Mouse (Mus musculus) heart, embryonic 13.5 days (tissue): Measurements from ENCODE around the gene Pgm2. TPM values are rescaled to one million over a fixed set of nuclear protein-coding genes. Genes with fewer than 3 reads are reported as not detected.
A peak's percentile ranks its signal among the peaks of the same experiment; 100 is the strongest.

Experiments used
- ATAC-seq: fragments of 200-750 bp; cut with Nextera tagmentation; 2 replicates; pipeline ENCODE4 v1.8.0; 2017; ENCODE audit warnings: moderate TSS enrichment; ENCODE audit not compliant: insufficient number of reproducible peaks, low FRiP score, low TSS enrichment; ENCODE audit errors: extremely low read depth
- H3K27ac ChIP-seq: fragments of 300-500 bp; sonication (generic); replicated peaks from 2 replicates; pipeline ENCODE4 v1.5.1; 2015; ENCODE audit warnings: moderate library complexity, mild to moderate bottlenecking, inconsistent platforms
- H3K27me3 ChIP-seq: fragments of 300-500 bp; sonication (generic); replicated peaks from 2 replicates; pipeline ENCODE4 v1.6.1; 2015; ENCODE audit warnings: mild to moderate bottlenecking, inconsistent platforms
- H3K36me3 ChIP-seq: fragments of 300-500 bp; sonication (generic); 2 replicates; pipeline ENCODE4 v1.6.1; 2015; ENCODE audit warnings: mild to moderate bottlenecking, inconsistent platforms
- H3K4me1 ChIP-seq: fragments of 300-500 bp; sonication (generic); 2 replicates; pipeline ENCODE4 v1.6.1; 2015; ENCODE audit warnings: inconsistent platforms
- H3K4me2 ChIP-seq: fragments of 300-500 bp; sonication (generic); 2 replicates; pipeline ENCODE4 v1.6.1; 2015; ENCODE audit warnings: inconsistent platforms, mild to moderate bottlenecking, moderate library complexity
- H3K4me3 ChIP-seq: fragments of 300-500 bp; sonication (generic); 2 replicates; pipeline ENCODE4 v1.5.1; 2015; ENCODE audit warnings: moderate library complexity, mild to moderate bottlenecking, inconsistent platforms
- H3K9ac ChIP-seq: fragments of 300-500 bp; sonication (generic); 2 replicates; pipeline ENCODE4 v1.6.1; 2015; ENCODE audit warnings: inconsistent platforms, mild to moderate bottlenecking, moderate library complexity
- H3K9me3 ChIP-seq: fragments of 300-500 bp; sonication (generic); 2 replicates; pipeline ENCODE4 v1.6.1; 2016; ENCODE audit warnings: inconsistent platforms
- WGBS: fragments of 180-500 bp; shearing (Covaris S2); methylation state at CpG from one replicate; pipeline ENCODE4 v1.1.7; 2015; ENCODE audit warnings: mixed read lengths; 5-methylcytosine and 5-hydroxymethylcytosine counted together
- polyA plus RNA-seq: library from polyadenylated mRNA; unstranded; fragments of >200 nt; fragmentation: Nextera tagmentation; extraction: Ambion mirVana; gene quantifications from 2 replicates; pipeline ENCODE4 v1.2.1, GENCODE M21; 2015

Gene Pgm2
- polyA plus RNA-seq, 1 experiment from 2014 or later: 18.1 TPM

DNA sequence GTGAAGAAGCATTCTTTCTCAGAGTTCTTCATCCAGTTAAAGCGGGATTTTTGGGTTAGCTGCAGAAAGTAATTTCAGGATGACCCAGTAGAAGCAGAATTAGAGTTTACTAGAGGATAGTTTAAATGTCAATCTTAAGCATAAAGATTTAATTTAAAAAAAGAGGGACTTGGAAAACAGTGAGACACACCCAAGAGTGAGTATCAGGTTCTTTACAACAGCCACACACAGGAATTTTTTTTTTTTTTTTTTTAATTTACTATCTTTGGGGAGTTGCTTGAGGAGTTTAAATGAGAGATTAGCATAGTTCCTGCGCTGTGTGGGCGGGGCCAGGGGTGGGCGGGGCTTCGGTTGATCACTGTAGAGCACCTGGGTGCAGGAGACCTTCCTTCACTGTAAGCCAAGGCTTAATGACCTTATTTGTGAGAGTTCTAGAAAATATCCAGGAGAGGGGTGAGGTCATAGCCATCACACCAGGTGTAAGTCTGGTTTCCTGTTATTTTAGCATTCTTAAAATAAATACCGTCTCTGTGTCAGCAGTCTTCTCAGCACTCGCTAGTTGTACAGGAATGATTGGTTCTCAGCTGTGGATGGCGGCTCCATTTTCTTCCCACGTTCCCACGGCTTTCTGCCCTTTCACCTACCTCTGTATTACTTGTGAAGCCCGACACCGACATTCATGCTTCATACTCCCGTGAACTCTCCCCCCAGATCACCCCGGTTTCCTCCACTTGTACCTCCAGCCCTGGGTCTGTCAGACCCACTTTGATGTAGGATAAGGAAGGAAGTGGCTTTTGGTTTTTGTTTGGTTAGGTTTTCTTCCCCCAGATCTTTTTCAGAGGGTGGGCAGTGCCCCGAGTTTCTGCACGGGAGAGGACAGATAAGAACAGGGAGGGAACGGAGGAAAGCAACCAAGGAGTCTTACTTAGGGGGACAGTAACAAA lies 56.7 kb downstream of the Pgm2 start:
- no peak for ATAC-seq
- H3K9ac ChIP-seq: 0 out of 2 replicates have a peak overlapping the region, but pooled peaks have one; percentile 11
- WGBS: 13% methylated on average over 17 of the region's 17 CpGs
- peaks cover 11% of the 10 kb centered on the region for H3K27me3 ChIP-seq
- H3K4me3 ChIP-seq: peak overlapping the region; percentile 31
- H3K27ac ChIP-seq: no peak overlapping the region
- H3K9me3 ChIP-seq: no peaks in the 10 kb centered on the region
- peaks cover 19% of the 10 kb centered on the region for H3K4me1 ChIP-seq
- peak overlapping the region; percentile 63 for H3K4me2 ChIP-seq
- H3K36me3 ChIP-seq: no peaks in the 10 kb centered on the region

DNA sequence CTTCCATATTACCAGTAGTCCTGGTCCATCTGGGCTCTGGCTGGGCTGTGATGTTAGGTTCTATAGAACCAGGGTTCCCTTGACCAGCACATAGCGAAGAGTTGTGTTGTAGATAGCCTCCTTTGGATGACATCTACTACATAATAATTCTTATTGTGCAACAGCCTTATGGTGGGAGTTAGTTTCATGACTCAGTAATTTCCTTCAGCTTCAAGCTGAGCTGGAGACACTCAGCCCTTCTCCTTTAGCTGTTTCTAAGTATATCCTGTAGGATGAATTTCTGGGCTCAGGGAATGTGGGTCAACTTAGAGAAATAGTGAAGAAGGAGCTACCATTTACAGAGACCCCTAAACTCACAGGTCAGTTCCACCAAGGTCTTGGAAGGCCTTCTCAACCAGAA lies 60.6 kb downstream of the Pgm2 start:
- Histone ChIP-seq H3K4me2 (no peak overlapping the region), H3K4me3 (no peak overlapping the region), H3K4me1 (peaks cover 43% of the 10 kb centered on the region), H3K36me3 (no peaks in the 10 kb centered on the region), H3K27me3 (peaks cover 11% of the 10 kb centered on the region), H3K9me3 (no peaks in the 10 kb centered on the region), H3K27ac (no peak overlapping the region), H3K9ac (no peak overlapping the region)
- 85% methylated on average over 1 of the region's 1 CpGs for WGBS
- ATAC-seq: no peak

DNA sequence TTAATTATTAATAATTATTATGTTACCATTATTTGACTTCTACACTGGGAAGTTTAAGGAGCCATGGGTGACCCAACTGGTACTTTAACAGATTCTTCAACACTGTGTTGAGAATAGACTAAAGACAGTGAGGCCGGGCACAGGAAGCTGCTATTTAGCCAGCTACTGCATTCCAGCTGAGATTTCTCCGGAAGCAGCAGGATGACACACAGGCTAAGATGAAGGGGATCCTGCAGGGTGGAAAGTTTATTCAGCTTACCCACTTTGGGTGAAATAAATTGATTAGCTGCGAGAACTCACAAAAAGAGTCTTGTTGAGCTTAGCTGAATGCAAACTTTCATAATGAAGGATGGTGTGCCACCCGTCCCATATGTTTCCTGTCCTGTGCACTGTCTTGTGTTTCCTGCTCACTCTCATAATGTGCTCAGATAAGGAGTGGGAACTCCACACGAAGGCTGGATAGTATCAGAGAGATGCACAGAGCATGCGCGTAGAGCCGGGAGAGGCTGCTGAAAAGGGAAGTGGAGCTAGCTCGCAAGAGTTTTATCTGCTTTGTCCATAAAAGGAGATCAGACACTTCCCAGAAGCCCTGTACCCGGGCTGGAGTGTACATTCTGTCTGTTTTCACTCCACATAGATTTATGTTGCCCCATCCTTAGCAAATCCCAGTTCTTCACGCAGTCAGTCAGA lies 63.3 kb downstream of the Pgm2 start, which contains the start of gene Tbc1d1:
TSS of gene Tbc1d1 (plus strand) at position 445 of the 690 bp plus-strand sequence.
- H3K9me3 ChIP-seq: no peaks in the 10 kb centered on the region
- WGBS: 13% methylated on average over 11 of the region's 11 CpGs
- peaks cover 3% of the 10 kb centered on the region for H3K27me3 ChIP-seq
- ATAC-seq: no peak
- peak within 1 kb of the TSS; percentile 61 for H3K9ac ChIP-seq
- peak within 1 kb of the TSS; percentile 85 for H3K27ac ChIP-seq
- no peaks in the 10 kb centered on the region for H3K36me3 ChIP-seq
- H3K4me3 ChIP-seq: peak within 1 kb of the TSS; percentile 35
- H3K4me1 ChIP-seq: peaks cover 46% of the 10 kb centered on the region
- peak within 1 kb of the TSS; percentile 67 for H3K4me2 ChIP-seq

DNA sequence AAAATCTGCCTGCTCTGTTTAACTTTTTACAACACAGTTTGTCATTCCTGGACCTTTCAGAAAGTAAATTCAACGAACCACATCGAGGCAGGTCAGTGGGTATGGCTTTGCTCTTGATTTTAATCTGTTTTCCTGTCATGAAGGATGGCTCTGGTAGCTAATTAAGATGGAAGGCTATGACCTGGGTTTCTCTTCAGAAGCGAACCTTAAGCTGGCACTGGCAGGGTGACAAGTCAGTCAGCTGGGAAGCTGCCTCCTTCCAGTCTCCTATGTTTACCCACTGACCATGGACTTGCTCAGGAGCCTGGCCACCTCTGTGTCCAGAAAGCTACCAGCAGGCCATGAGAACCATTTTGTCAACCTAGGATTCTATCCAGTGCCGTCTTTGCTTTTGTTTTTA lies 63.8 kb downstream of the Pgm2 start:
- Histone ChIP-seq H3K36me3 (no peaks in the 10 kb centered on the region), H3K27ac (peak overlapping the region; percentile 85), H3K4me1 (peaks cover 51% of the 10 kb centered on the region), H3K9me3 (no peaks in the 10 kb centered on the region), H3K4me2 (peak overlapping the region; percentile 67), H3K9ac (peak overlapping the region; percentile 61), H3K27me3 (peaks cover 3% of the 10 kb centered on the region), H3K4me3 (peak overlapping the region; percentile 35)
- WGBS: 24% methylated on average over 4 of the region's 4 CpGs
- ATAC-seq: no peak

DNA sequence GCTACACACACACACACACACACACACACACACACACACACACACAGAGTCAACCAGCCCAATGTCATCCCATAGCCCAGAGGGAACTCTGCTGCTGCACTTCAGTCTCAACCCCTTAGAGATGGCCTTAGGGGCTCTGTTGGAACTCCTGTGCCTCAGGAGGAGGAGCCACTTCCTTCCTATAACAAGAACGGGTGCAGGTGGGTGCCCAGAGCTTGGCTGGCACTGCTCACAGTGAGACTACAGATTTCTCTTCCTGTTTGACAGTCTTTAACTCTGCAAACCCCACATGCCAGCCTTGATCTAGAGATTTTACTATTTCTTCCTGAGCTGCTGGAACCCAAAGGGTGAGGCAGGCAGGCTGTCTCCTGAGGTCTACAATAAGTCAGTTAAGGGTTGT lies 65.2 kb downstream of the Pgm2 start:
- no peaks in the 10 kb centered on the region for H3K9me3 ChIP-seq
- ATAC-seq: no peak
- WGBS: 42% methylated on average over 1 of the region's 1 CpGs
- no peak overlapping the region for H3K4me2 ChIP-seq
- peaks cover 3% of the 10 kb centered on the region for H3K27me3 ChIP-seq
- no peak overlapping the region for H3K9ac ChIP-seq
- no peak overlapping the region for H3K27ac ChIP-seq
- peaks cover 53% of the 10 kb centered on the region for H3K4me1 ChIP-seq
- H3K36me3 ChIP-seq: no peaks in the 10 kb centered on the region
- H3K4me3 ChIP-seq: no peak overlapping the region

DNA sequence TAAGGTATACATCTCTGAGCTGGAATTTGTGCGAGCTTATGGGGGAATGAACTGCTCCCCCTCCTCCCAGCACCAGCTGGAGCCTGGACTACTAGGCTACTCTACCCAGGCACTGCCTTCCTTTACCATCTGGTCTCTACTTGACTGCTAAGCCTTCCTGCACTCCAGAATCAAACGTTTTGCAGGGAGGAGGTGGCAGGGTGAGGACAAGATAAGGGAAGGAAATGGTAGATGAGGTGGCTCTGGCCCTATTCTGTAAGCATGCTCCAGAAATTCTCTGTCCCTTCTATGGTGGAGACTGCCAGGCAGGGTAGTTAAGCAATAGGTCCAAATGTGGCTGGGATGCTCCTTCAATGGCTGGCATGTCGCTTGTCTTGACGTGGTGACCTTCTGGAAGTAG lies 65.8 kb downstream of the Pgm2 start:
- Histone ChIP-seq H3K4me3 (no peak overlapping the region), H3K9me3 (no peaks in the 10 kb centered on the region), H3K36me3 (no peaks in the 10 kb centered on the region), H3K4me1 (peaks cover 53% of the 10 kb centered on the region), H3K4me2 (peak overlapping the region; percentile 98), H3K27me3 (peaks cover 3% of the 10 kb centered on the region), H3K9ac (no peak overlapping the region), H3K27ac (no peak overlapping the region)
- 40% methylated on average over 4 of the region's 4 CpGs for WGBS
- no peak for ATAC-seq

DNA sequence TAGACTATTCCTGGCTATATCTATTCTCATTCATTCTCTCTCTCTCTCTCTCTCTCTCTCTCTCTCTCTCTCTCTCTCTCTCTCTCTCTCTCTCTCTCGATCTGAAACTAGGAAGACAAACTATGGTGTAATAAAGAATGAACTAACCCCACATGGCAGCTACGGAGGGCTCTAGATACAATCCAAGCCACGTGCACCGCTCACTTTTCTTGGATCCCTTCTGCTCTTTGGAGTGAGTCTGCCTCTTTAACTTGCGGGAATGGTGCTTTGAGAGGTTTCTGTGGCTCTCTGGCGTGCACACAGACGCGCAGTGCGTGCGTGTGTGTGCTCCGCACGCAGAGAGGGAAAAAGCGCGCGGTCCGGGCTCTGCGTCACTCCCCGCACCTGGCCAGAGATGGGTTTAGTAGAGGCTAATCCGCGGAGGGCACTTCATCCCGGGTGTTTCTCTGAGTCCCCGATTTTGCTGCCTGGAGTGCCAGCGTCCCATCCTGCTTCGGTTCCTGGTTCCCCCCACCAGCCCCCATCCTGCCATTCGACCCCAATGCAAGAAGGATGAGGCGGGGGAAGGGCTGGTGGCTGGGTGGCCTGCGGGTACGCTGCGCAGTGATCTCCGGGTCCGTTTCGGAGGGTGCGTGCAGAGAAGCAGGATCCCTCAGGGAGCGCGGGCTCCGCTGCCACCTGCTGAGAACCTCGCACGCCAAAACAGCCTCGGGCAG lies 66.5 kb downstream of the Pgm2 start:
- Histone ChIP-seq H3K4me2 (peak overlapping the region; percentile 98), H3K4me3 (peak overlapping the region; percentile 64), H3K27me3 (peaks cover 3% of the 10 kb centered on the region), H3K9me3 (no peaks in the 10 kb centered on the region), H3K4me1 (peaks cover 53% of the 10 kb centered on the region), H3K27ac (peak overlapping the region; percentile 38; the same call in 1 of the 2 replicates), H3K9ac (peak overlapping the region; percentile 78), H3K36me3 (no peaks in the 10 kb centered on the region)
- ATAC-seq: peak; percentile 6; the same call in 1 of the 2 replicates
- WGBS: under 1% methylated on average over 39 of the region's 39 CpGs

DNA sequence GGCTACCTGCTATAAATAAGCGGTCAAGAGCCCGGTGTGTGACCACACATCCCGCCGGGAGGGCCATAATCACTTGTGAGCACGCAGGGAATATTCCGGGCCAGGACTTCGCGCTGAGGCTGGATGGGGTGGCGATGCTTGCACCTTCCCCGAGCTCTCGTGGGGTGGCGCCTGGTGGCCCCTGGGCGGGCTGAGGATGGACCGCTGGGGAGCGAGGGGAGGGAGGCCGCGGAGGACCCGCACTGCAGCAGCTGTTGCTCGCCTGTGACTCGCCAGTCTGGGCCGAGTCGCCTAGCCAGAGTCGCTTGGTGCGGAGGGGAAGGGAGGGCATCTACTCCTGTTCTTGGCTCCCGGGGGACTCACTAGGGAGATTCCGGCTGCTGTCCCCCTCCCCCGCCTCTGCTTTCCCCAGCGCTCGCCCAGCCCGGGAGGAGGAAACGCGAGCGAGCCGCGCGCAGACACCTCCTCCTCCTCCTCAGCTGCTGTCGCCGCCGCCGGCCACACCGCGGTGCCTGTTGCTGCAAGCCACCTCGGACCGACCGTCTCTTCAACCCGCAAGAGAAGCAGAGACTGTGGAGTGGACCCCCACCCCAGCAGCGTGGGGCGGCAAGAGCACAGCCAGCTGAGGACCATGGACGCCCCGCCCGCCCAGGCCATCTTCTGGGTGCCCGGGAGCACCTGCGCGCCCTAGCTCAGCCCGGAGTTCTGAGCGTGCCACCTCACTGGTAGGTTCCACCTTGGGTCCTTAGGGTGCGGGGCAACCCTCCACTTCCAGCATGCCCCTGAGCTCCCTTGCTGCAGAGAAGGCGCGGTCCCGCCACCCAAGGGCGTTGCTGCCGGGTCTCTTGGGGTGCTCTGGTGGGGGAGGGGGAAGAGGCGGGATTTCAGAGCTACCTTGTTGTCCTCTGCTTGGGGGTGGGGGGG lies 67.3 kb downstream of the Pgm2 start:
- Histone ChIP-seq H3K4me1 (peaks cover 50% of the 10 kb centered on the region), H3K36me3 (no peaks in the 10 kb centered on the region), H3K4me3 (peak overlapping the region; percentile 64), H3K4me2 (peak overlapping the region; percentile 98), H3K9ac (peak overlapping the region; percentile 78), H3K27me3 (peaks cover 3% of the 10 kb centered on the region), H3K27ac (peak overlapping the region; percentile 38), H3K9me3 (no peaks in the 10 kb centered on the region)
- WGBS: under 1% methylated on average over 57 of the region's 63 CpGs
- ATAC-seq: peak; percentile 55

DNA sequence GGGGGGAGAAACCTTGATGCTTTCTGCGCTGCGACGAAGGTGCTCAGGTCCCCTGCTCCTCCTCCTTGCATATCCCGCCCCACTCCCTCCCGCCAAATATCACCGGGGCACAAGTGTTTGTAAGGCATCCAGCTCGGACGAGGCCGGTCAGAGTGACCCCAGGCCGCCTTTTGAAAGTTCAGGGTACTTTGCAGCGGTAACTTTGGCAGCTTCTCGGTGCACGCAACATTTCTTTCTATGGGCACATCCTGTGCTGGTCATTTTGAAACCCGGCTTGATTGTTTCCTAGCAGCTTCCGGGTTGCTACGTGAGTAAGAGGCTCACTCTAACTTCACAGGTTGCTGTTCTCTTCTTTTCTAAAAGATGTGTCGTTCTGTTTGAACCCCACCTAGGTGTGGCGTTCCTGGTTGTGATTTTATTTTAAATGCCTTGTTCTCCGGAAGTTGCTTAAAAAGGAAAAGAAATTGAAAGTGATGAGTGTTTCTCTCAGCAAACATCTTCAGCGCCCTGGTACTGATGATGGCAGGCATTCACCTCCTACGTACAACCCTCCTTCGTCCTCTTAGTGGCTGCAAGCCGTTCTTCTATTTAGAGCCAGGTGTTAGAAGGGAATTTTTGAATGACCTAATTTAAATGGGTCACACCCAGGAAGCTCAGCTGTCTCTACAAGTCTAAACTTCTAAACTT lies 68.1 kb downstream of the Pgm2 start:
- peak overlapping the region; percentile 98 for H3K4me2 ChIP-seq
- no peak overlapping the region for H3K27ac ChIP-seq
- no peak for ATAC-seq
- peaks cover 43% of the 10 kb centered on the region for H3K4me1 ChIP-seq
- H3K36me3 ChIP-seq: no peaks in the 10 kb centered on the region
- H3K9me3 ChIP-seq: no peaks in the 10 kb centered on the region
- peaks cover 3% of the 10 kb centered on the region for H3K27me3 ChIP-seq
- under 1% methylated on average over 23 of the region's 23 CpGs for WGBS
- H3K9ac ChIP-seq: peak overlapping the region; percentile 78
- H3K4me3 ChIP-seq: peak overlapping the region; percentile 64

DNA sequence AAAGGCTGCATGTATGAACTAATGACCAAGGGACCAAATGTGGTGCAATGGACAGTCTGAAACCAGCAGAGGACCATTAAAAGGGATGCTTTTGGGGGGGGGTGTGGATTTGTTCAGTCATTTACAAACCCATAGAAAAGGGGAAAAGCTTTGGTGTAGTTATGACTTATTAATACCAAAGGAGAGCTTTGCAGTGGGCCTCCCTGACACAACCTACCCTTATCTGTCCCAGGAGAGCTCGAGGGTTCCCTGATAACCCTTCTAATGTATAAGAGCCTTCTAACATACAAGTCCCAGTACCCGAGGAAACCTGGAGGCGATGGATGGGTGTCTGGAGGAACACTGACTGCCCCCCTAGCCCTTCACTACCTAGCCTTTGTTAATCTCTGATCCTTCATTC lies 69.2 kb downstream of the Pgm2 start:
- no peak for ATAC-seq
- H3K9ac ChIP-seq: no peak overlapping the region; the same call in 1 of the 2 replicates
- peak overlapping the region; percentile 98; the same call in 1 of the 2 replicates for H3K4me2 ChIP-seq
- peaks cover 32% of the 10 kb centered on the region for H3K4me1 ChIP-seq
- H3K27me3 ChIP-seq: peaks cover 3% of the 10 kb centered on the region
- H3K4me3 ChIP-seq: no peak overlapping the region
- 51% methylated on average over 3 of the region's 3 CpGs for WGBS
- no peaks in the 10 kb centered on the region for H3K36me3 ChIP-seq
- no peaks in the 10 kb centered on the region for H3K9me3 ChIP-seq
- H3K27ac ChIP-seq: no peak overlapping the region
